Mouse (Mus musculus): ENCODE results near the gene Endou. TPM values are rescaled to one million over a fixed set of nuclear protein-coding genes. Genes with fewer than 3 reads are reported as not detected.

The Endou gene
- not detected in 2 replicates for polyA plus RNA-seq (2012; ENCODE audit: insufficient read depth, insufficient read length, low replicate concordance, missing spikeins)

GRCm38 (mm10) chr15:97731111-97731510 is at the start of gene Endou:
Endou (minus strand) TSS chr15:97731339.
- WGBS = 96% methylated on average over 8 of the region's 8 CpGs
- Histone ChIP-seq H3K4me1 (ENCODE audit: control insufficient read depth, insufficient read depth, low read length) (peaks cover 16% of the 10 kb centered on the region), H3K27ac (ENCODE audit: insufficient read depth, low read depth, low read length) (no peak within 1 kb of the TSS), H3K4me3 (ENCODE audit: insufficient read depth, low read depth, low read length) (no peak within 1 kb of the TSS)
- TF ChIP-seq CTCF (IDR thresholded peaks at IDR 0.05; ENCODE audit: insufficient read depth, low read depth, low read length) (no peak), POLR2A (IDR thresholded peaks at IDR 0.05; ENCODE audit: insufficient read depth, low read depth, low read length) (no peak)

GRCm38 (mm10) chr15:97780611-97781031 is 49.5 kb upstream of the Endou start:
- 40% methylated on average over 12 of the region's 12 CpGs for WGBS
- TF ChIP-seq POLR2A (IDR thresholded peaks at IDR 0.05; ENCODE audit: insufficient read depth, low read depth, low read length) (no peak), CTCF (IDR thresholded peaks at IDR 0.05; ENCODE audit: insufficient read depth, low read depth, low read length) (no peak)
- Histone ChIP-seq H3K4me1 (ENCODE audit: control insufficient read depth, insufficient read depth, low read length) (peaks cover 29% of the 10 kb centered on the region), H3K4me3 (ENCODE audit: insufficient read depth, low read depth, low read length) (no peak overlapping the region), H3K27ac (ENCODE audit: insufficient read depth, low read depth, low read length) (peak overlapping the region; percentile 62)

- Histone ChIP-seq H3K4me3 (ENCODE audit: insufficient read depth, low read depth, low read length) (no peak overlapping the region), H3K27ac (ENCODE audit: insufficient read depth, low read depth, low read length) (no peak overlapping the region), H3K4me1 (ENCODE audit: control insufficient read depth, insufficient read depth, low read length) (peaks cover 34% of the 10 kb centered on the region)
- no peak for TF ChIP-seq POLR2A (IDR thresholded peaks at IDR 0.05; ENCODE audit: insufficient read depth, low read depth, low read length)
- TF ChIP-seq CTCF (IDR thresholded peaks at IDR 0.05; ENCODE audit: insufficient read depth, low read depth, low read length) = no peak
- WGBS = 93% methylated on average over 1 of the region's 1 CpGs
Measured at GRCm38 (mm10) chr15:97779576-97779975, 48.4 kb upstream of the Endou start.

GRCm38 (mm10) chr15:97778311-97779098 is 47.4 kb upstream of the Endou start, which contains the start of gene Slc48a1:
Slc48a1 (plus strand) TSS chr15:97778520.
- H3K4me3 ChIP-seq (ENCODE audit: insufficient read depth, low read depth, low read length) = no peak within 1 kb of the TSS
- TF ChIP-seq CTCF (IDR thresholded peaks at IDR 0.05; ENCODE audit: insufficient read depth, low read depth, low read length) (no peak), POLR2A (IDR thresholded peaks at IDR 0.05; ENCODE audit: insufficient read depth, low read depth, low read length) (no peak)
- H3K4me1 ChIP-seq (ENCODE audit: control insufficient read depth, insufficient read depth, low read length) = peaks cover 41% of the 10 kb centered on the region
- no peak within 1 kb of the TSS for H3K27ac ChIP-seq (ENCODE audit: insufficient read depth, low read depth, low read length)
- 84% methylated on average over 8 of the region's 8 CpGs for WGBS

- TF ChIP-seq POLR2A (IDR thresholded peaks at IDR 0.05; ENCODE audit: insufficient read depth, low read depth, low read length) (no peak), CTCF (IDR thresholded peaks at IDR 0.05; ENCODE audit: insufficient read depth, low read depth, low read length) (no peak)
- 90% methylated on average over 6 of the region's 6 CpGs for WGBS
- H3K4me1 ChIP-seq (ENCODE audit: control insufficient read depth, insufficient read depth, low read length) = peaks cover 37% of the 10 kb centered on the region
- H3K4me3 ChIP-seq (ENCODE audit: insufficient read depth, low read depth, low read length) = no peak overlapping the region
- no peak overlapping the region for H3K27ac ChIP-seq (ENCODE audit: insufficient read depth, low read depth, low read length)
Measured at GRCm38 (mm10) chr15:97776919-97777318, 45.8 kb upstream of the Endou start.

GRCm38 (mm10) chr15:97776514-97776913 is 45.4 kb upstream of the Endou start:
- Histone ChIP-seq H3K4me3 (ENCODE audit: insufficient read depth, low read depth, low read length) (no peak overlapping the region), H3K4me1 (ENCODE audit: control insufficient read depth, insufficient read depth, low read length) (peaks cover 37% of the 10 kb centered on the region), H3K27ac (ENCODE audit: insufficient read depth, low read depth, low read length) (no peak overlapping the region)
- 23% methylated on average over 8 of the region's 8 CpGs for WGBS
- TF ChIP-seq POLR2A (IDR thresholded peaks at IDR 0.05; ENCODE audit: insufficient read depth, low read depth, low read length) = no peak
- TF ChIP-seq CTCF (IDR thresholded peaks at IDR 0.05; ENCODE audit: insufficient read depth, low read depth, low read length) = no peak

GRCm38 (mm10) chr15:97773961-97774370 is 42.8 kb upstream of the Endou start:
- 66% methylated on average over 5 of the region's 5 CpGs for WGBS
- TF ChIP-seq CTCF (IDR thresholded peaks at IDR 0.05; ENCODE audit: insufficient read depth, low read depth, low read length) (no peak), POLR2A (IDR thresholded peaks at IDR 0.05; ENCODE audit: insufficient read depth, low read depth, low read length) (no peak)
- no peak overlapping the region for H3K4me3 ChIP-seq (ENCODE audit: insufficient read depth, low read depth, low read length)
- H3K4me1 ChIP-seq (ENCODE audit: control insufficient read depth, insufficient read depth, low read length) = peaks cover 28% of the 10 kb centered on the region
- no peak overlapping the region for H3K27ac ChIP-seq (ENCODE audit: insufficient read depth, low read depth, low read length)

GRCm38 (mm10) chr15:97773108-97773507 is 42.0 kb upstream of the Endou start:
- 46% methylated on average over 5 of the region's 5 CpGs for WGBS
- TF ChIP-seq POLR2A (IDR thresholded peaks at IDR 0.05; ENCODE audit: insufficient read depth, low read depth, low read length) (no peak), CTCF (IDR thresholded peaks at IDR 0.05; ENCODE audit: insufficient read depth, low read depth, low read length) (no peak)

GRCm38 (mm10) chr15:97770280-97770679 is 39.1 kb upstream of the Endou start:
- TF ChIP-seq POLR2A (IDR thresholded peaks at IDR 0.05; ENCODE audit: insufficient read depth, low read depth, low read length) (no peak), CTCF (IDR thresholded peaks at IDR 0.05; ENCODE audit: insufficient read depth, low read depth, low read length) (no peak)
- 90% methylated on average over 8 of the region's 8 CpGs for WGBS
- Histone ChIP-seq H3K4me3 (ENCODE audit: insufficient read depth, low read depth, low read length) (no peak overlapping the region), H3K4me1 (ENCODE audit: control insufficient read depth, insufficient read depth, low read length) (peaks cover 42% of the 10 kb centered on the region), H3K27ac (ENCODE audit: insufficient read depth, low read depth, low read length) (no peak overlapping the region)

More at GRCm38 (mm10) chr15:97773108-97773507, 42.0 kb upstream of the Endou start:
- Histone ChIP-seq H3K4me1 (ENCODE audit: control insufficient read depth, insufficient read depth, low read length) (peaks cover 31% of the 10 kb centered on the region), H3K4me3 (ENCODE audit: insufficient read depth, low read depth, low read length) (no peak overlapping the region), H3K27ac (ENCODE audit: insufficient read depth, low read depth, low read length) (no peak overlapping the region)
